Mouse (Mus musculus) limb, embryonic 14.5 days (tissue): ENCODE results near the gene Saxo1. TPM values are rescaled to one million over a fixed set of nuclear protein-coding genes. Genes with fewer than 3 reads are reported as not detected.
A peak's percentile ranks its signal among the peaks of the same experiment; 100 is the strongest.

Experiments used
- ATAC-seq: fragments of 200-750 bp; cut with Nextera tagmentation; 2 replicates; pipeline ENCODE4 v1.8.0; 2017; ENCODE audit warnings: low read depth, moderate number of reproducible peaks, moderate TSS enrichment; ENCODE audit not compliant: low FRiP score
- DNase-seq: peaks from one replicate; pipeline ENCODE4 v3.0.0-alpha.2; 2015; ENCODE audit warnings: low spot score
- H3K27ac ChIP-seq: fragments of 300-500 bp; sonication (generic); replicated peaks from 2 replicates; pipeline ENCODE4 v1.5.1; 2014; ENCODE audit warnings: low read depth, mild to moderate bottlenecking, low read length, moderate library complexity, mixed read lengths
- H3K27me3 ChIP-seq: fragments of 300-500 bp; sonication (generic); 2 replicates; pipeline ENCODE4 v1.6.1; 2014; ENCODE audit warnings: low read length, mixed read lengths; ENCODE audit not compliant: control insufficient read depth, insufficient read depth
- H3K36me3 ChIP-seq: fragments of 300-500 bp; sonication (generic); 2 replicates; pipeline ENCODE4 v1.6.1; 2014; ENCODE audit warnings: mild to moderate bottlenecking, low read length, moderate library complexity, mixed read lengths; ENCODE audit not compliant: control insufficient read depth, insufficient read depth
- H3K4me1 ChIP-seq: fragments of 300-500 bp; sonication (generic); 2 replicates; pipeline ENCODE4 v1.6.1; 2014; ENCODE audit warnings: antibody characterized with exemption, low read length, mixed read lengths; ENCODE audit not compliant: control insufficient read depth, insufficient read depth
- H3K4me2 ChIP-seq: fragments of 300-500 bp; sonication (generic); replicated peaks from 2 replicates; pipeline ENCODE4 v1.6.1; 2014; ENCODE audit warnings: low read depth, mild to moderate bottlenecking, low read length, moderate library complexity; ENCODE audit not compliant: severe bottlenecking
- H3K4me3 ChIP-seq: fragments of 300-500 bp; sonication (generic); replicated peaks from 2 replicates; pipeline ENCODE4 v1.5.1; 2014; ENCODE audit warnings: low read length
- H3K9ac ChIP-seq: fragments of 300-500 bp; sonication (generic); 2 replicates; pipeline ENCODE4 v1.6.1; 2014; ENCODE audit warnings: mild to moderate bottlenecking, low read depth, low read length, moderate library complexity; ENCODE audit not compliant: severe bottlenecking
- H3K9me3 ChIP-seq: fragments of 300-500 bp; sonication (generic); 2 replicates; pipeline ENCODE4 v1.6.1; 2016; ENCODE audit warnings: low read length; ENCODE audit not compliant: control insufficient read depth
- POLR2A ChIP-seq: fragments of 200-500 bp; IDR thresholded peaks from 2 replicates; pipeline ENCODE4 v1.8.0; 2012; ENCODE audit warnings: inconsistent platforms, mild to moderate bottlenecking, moderate library complexity, borderline replicate concordance; ENCODE audit not compliant: insufficient read depth, insufficient read length; ENCODE audit errors: extremely low read depth
- WGBS: fragments of 180-500 bp; shearing (Covaris S2); extraction: QIAGEN DNeasy Blood & Tissue Kit; methylation state at CpG from one replicate; pipeline ENCODE4 v1.1.7; 2014; 5-methylcytosine and 5-hydroxymethylcytosine counted together
- polyA plus RNA-seq, 2 experiments: library from polyadenylated mRNA; depleted of rRNA in 1 of 2; stranded (reverse) in 1 of 2; unstranded in 1 of 2; fragments of >200 nt; fragmentation: Nextera tagmentation in 1 of 2; extraction: Ambion mirVana in 1 of 2; gene quantifications; 2 replicates each; pipeline versions ENCODE4 v1.2.1 to v1.2.3; 2012 to 2014

The Saxo1 gene
- polyA plus RNA-seq, 2 experiments = 0.14 TPM; not detected in 1

DNA sequence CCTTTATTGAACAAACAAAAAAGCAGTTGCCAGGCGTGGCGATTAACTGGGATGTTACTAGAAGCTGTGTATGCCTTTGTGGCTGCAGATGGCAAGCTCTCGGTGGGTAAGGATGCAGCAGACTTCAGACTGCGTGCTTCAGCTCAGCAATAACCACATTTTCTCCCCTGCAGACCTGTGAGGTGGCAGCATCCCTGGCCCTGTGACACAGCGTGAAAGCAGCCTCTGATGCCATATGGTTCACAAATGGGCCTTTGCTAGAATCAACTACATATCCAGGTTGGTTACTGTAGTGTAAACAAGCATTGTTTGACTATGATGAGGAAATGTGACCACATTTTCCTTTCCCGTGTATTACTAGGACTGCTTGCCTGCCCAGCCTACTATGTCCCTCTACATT lies 29.0 kb downstream of the Saxo1 start:
- H3K4me3 ChIP-seq = no peak overlapping the region
- no peaks in the 10 kb centered on the region for H3K36me3 ChIP-seq
- WGBS = 61% methylated on average over 6 of the region's 6 CpGs
- DNase-seq (no peak), ATAC-seq (no peak)
- no peaks in the 10 kb centered on the region for H3K9me3 ChIP-seq
- no peak overlapping the region for H3K9ac ChIP-seq
- no peak for TF ChIP-seq POLR2A
- no peak overlapping the region for H3K27ac ChIP-seq
- H3K4me2 ChIP-seq = no peak overlapping the region
- no peaks in the 10 kb centered on the region for H3K27me3 ChIP-seq
- peaks cover 36% of the 10 kb centered on the region for H3K4me1 ChIP-seq

DNA sequence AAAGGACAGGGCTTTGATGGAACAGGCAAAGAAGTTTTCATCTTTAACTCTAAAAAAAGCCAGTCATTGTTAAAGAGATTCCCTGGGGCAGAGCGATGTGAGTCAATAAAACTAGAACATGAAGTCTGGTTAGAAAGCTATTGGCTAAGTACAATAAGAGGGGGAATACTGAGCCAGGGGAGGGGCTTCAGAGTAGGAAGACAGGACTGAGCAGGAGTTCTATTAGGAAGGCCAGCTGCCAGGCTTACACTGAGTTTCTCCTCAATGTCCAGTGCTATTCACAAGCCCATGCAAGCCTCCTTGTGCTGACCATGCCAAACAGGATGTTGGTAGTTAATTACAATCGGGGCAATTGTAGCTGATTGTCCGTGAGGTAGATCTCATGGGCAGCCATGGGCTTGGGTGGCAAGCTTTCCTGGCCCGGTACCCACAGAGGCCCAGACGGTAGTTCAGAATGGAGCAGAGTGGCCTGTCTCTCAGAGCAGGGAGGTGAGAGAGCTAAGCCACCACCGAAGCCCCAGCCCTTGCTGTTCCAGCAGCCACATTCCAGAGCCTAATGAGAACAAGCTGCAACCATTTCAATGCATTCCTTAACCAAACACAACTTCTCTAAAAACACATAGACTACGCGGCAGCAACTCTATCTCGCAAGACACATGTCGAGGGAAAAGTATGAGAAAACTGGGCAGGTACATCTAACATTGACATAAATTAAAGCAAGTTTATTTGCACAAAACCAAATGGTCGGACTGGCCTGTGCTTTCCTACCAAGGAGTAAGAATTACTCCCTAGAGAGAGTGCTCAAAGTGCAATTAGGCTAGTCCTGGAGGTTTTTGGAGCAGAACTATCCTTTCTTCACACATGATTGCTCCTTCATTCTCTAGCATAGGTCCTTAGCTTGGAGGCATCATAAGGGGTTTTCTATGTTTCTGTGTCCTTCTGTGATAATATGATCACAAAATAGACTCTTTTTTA lies 30.7 kb downstream of the Saxo1 start:
- 16% methylated on average over 11 of the region's 11 CpGs for WGBS
- peak; percentile 89 for ATAC-seq
- no peaks in the 10 kb centered on the region for H3K36me3 ChIP-seq
- peak; percentile 77 for DNase-seq
- no peak overlapping the region for H3K9ac ChIP-seq
- H3K4me2 ChIP-seq = no peak overlapping the region; the same call in 1 of the 2 replicates
- peaks cover 21% of the 10 kb centered on the region for H3K4me1 ChIP-seq
- no peaks in the 10 kb centered on the region for H3K27me3 ChIP-seq
- no peaks in the 10 kb centered on the region for H3K9me3 ChIP-seq
- H3K4me3 ChIP-seq = no peak overlapping the region
- TF ChIP-seq POLR2A = no peak
- H3K27ac ChIP-seq = peak overlapping the region; percentile 85

GRCm38 (mm10) chr4:86524483-86524882 lies 33.6 kb downstream of the Saxo1 start:
- TF ChIP-seq POLR2A = no peak
- Histone ChIP-seq H3K9me3 (no peaks in the 10 kb centered on the region), H3K27me3 (no peaks in the 10 kb centered on the region), H3K4me1 (peaks cover 29% of the 10 kb centered on the region), H3K36me3 (no peaks in the 10 kb centered on the region), H3K4me3 (no peak overlapping the region), H3K9ac (no peak overlapping the region), H3K27ac (no peak overlapping the region), H3K4me2 (no peak overlapping the region)
- no peak for DNase-seq
- no peak for ATAC-seq
- WGBS = 58% methylated on average over 1 of the region's 1 CpGs

DNA sequence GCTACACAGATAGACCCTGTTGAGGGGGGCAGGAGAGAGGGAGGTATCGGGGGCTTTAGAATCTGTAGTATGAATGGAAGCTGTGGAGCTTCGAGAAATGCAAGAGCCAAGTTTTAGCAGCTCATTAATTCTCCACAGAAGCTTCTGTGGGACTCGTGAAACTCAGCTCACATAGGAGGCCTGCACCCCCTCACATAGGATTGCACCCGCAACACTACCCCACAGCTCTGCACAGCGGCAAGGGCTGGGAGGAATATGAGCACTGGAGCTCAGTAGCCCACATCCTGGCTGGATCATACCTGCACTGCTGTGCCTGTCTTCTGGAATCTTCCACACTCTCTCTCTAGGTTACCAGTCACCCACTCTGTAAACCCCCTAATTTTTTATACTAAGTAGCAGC lies 34.4 kb downstream of the Saxo1 start:
- WGBS = 28% methylated on average over 5 of the region's 5 CpGs
- no peak for TF ChIP-seq POLR2A
- Histone ChIP-seq H3K9me3 (no peaks in the 10 kb centered on the region), H3K4me2 (no peak overlapping the region), H3K4me3 (no peak overlapping the region), H3K36me3 (no peaks in the 10 kb centered on the region), H3K27ac (no peak overlapping the region), H3K4me1 (peaks cover 29% of the 10 kb centered on the region), H3K27me3 (no peaks in the 10 kb centered on the region), H3K9ac (no peak overlapping the region)
- no peak for DNase-seq
- no peak for ATAC-seq

DNA sequence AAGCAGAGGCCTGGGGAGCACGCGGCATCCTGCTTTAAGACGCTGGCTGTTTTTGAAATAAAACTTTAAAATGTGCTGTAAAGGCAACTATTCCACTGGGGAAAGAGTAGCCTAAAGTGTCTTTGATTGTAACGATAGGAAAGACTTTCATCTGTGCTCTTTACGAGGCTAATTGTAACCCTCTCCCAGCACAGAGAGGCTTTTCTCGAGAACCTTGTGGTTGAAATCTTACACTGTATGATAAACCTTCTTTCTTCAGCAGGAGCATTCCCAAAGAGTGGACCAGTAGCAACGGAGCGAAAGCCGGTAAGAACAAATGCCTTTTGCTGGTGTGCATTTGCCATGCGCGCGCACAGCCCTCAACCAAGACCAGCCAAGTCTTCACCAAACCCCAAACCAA lies 37.4 kb downstream of the Saxo1 start:
- ATAC-seq = peak; percentile 53; the same call in 1 of the 2 replicates
- Histone ChIP-seq H3K4me2 (0 out of 2 replicates have a peak overlapping the region, but pooled peaks have one; percentile 3), H3K27me3 (no peaks in the 10 kb centered on the region), H3K4me3 (no peak overlapping the region), H3K36me3 (no peaks in the 10 kb centered on the region), H3K9ac (no peak overlapping the region), H3K27ac (peak overlapping the region; percentile 16; the same call in 1 of the 2 replicates), H3K4me1 (peaks cover 8% of the 10 kb centered on the region), H3K9me3 (no peaks in the 10 kb centered on the region)
- DNase-seq = peak; percentile 71
- no peak for TF ChIP-seq POLR2A
- 36% methylated on average over 12 of the region's 12 CpGs for WGBS
